Mouse (Mus musculus): ENCODE results near the gene Klf16.

DNA sequence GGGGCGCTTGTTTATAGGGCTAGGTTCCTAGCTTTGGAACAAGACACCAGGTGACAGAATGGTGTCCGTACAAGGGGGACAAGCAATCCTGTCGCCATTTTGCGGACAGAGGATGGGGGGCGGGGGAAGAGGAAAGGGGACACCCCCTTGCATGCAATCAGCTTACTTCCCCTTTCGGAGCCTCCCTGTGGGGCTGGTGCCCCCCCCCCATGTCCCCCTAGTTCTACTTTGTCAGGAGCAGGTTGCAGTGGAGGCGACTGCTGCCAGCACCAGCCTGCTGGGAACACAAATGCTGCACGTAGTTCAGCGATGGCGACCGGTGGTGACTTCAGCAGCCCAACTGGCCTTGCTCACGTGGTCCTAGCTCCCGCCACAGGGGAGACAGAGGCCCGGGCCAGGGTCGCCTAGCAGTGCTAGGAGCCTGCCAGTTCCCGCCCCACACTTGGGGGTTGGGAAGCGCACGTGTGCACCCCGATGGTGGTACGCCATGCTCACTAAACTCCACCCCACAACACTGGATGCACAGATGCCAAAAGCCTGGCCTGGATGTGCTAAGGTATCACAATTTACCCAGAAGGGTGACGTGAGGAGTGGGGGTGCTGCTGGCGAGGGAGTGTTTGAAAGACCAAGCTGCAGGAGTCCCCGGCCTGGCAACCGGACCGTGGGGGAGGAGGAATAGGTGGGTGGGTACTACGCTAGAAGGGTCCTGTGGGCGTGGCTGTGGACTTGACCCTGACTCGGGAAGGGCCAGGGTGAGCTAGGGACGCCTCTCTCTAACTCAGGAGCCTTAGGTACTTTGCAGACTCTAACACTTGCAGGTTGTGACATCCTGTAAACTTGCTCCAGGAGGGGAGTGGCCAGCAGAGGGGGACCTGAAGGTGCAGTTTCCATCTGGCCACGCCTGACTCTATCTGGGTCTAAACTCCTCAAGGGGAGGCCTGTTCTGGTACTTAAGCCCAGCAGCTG, 6.0 kb downstream of the Klf16 start:
- TF ChIP-seq MYOG (IDR thresholded peaks at IDR 0.05; ENCODE audit: control insufficient read depth in 1 of 3, insufficient read depth in 1 of 3, insufficient read length in 2 of 3, low read depth in 2 of 3) (no peak), POLR2A (IDR thresholded peaks at IDR 0.05; ENCODE audit: insufficient read length, low read depth) (no peak), TCF12 (IDR thresholded peaks at IDR 0.05; ENCODE audit: insufficient read depth, poor library complexity, severe bottlenecking) (no peak)

Data from myocyte (in vitro differentiated cells).